Mouse (Mus musculus) kidney, adult 8-10 months (tissue): Measurements from ENCODE around the gene Gm12184.
"Not testable (repeated sequence)": the region's sequence is repeated elsewhere in the genome, so short reads cannot be mapped to it uniquely, and the experiment has no call there.

Experiments used
- DNase-seq, 2 experiments: peaks; one replicate each; pipeline ENCODE4 v3.0.0; 2022

Gene Gm12184

GRCm38 (mm10) chr11:48825979-48826751 is at the start of gene Gm12184, which contains the start of gene Trim7:
Gene Gm12184, minus strand, starts transcription at chr11:48826655.
Gene Trim7, plus strand, starts transcription at chr11:48826140.
- not testable (repeated sequence) for DNase-seq

DNA sequence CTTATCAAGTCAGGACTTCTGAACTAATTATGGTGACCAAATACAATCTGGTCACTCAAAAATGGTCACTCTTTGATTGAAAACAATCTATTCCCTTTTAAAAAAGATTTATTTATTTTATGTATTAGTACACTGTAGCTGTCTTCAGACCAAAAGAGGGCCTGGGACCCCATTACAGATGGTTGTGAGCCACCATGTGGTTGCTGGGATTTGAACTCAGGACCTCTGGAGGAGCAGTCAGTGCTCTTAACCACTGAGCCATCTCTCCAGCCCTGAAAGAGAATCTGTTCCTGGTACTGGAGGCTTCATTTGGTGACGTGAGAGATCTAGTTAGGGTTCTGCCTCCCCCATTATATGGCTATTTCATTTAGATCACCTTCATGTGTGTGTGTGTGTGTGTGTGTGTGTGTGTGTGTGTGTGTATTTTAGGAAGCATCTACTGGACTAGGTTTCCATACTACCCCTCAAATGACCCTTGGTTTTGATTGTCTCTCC is 48.9 kb upstream of the Gm12184 start:
- not testable (repeated sequence) for DNase-seq

DNA sequence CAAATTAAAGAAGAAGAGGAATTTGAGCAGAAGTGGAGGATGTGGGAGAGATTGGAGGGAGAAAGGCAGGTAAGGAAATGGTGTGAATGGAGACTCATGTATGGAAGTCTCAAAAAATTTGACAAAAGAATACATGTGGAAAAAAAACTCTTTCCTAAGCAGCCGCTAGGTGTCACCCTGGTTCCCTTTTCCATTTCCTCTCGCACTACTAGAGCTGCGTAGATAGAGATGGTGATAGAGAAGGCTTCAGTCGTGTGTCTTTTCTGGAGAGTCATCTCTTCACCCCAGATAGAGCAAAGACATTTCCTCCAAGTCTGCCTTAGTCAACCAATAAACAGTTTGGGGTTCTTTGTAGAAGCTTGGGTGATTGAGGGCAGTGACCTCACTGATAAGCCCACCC is 48.0 kb upstream of the Gm12184 start:
- DNase-seq = peak in 1 of 2 experiments; percentile 65

DNA sequence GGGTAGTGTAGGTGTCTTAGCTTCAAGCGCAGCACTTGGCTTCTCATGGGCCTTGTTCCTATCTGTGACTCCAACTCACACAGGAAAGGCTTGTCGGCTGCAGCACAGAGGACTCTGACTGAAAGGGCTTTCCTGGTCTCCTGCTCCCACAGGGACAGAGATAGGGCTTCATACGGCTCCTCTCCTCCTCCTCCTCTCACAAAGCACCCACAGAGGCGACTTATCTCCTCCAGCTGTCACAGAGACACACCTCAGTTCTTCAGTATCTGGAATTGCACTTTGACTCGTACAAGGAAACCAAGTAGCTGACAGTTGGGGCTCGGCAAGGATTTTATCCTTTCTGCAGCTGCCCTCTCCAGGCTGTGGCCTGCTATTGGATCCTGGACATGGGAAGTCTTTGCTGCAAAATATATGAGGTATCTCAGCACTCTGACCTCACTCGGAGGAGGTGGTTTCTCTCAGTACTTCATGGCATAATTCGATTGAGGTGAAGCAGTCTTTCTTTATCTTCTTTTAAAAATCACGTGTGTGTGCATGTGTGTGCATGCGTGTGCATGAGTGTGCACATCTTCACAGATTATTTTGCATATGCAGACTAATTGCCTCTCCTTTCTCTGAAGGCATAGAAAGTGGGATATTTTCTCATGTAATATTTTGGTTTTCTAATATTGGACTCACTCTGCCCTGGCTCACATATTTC is 47.3 kb upstream of the Gm12184 start:
- DNase-seq = no peak

GRCm38 (mm10) chr11:48872695-48873300 is 46.3 kb upstream of the Gm12184 start:
- no peak for DNase-seq

DNA sequence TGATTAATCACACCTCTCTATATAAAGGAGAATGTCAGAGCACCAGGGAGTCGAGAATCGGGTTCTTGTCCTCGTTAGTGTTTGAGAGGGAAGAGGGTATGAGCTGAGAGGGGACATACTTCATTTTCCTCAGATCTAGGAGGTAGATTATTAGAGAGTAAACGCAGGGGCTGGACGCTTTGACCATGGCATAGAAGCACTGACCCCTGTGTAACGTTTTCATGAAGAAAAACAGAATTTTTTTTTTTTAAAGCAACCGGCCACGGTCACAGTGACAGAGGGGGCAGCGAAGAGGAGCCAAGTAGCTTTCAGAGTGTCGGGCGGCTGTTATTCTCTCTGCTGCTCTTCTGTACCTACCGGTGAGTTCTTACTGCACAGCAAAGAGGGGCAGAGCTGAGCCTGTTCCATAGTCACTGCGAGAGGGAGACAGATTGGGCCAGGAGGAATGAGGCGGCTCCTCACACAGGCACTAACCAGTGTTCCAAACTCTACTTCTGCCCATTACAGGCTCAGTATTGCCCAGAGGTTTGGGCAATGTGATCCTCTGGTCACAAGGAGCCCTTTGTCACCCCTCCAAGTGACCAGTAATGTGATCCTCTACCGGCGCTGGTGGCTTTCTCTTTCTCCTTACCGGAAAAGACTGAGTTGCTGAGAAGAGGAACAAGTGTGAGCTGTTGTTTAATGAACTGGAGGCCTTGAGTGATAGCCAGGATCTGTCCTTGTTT is 45.5 kb upstream of the Gm12184 start:
- DNase-seq = peak in 1 of 2 experiments; percentile 38

GRCm38 (mm10) chr11:48871201-48871772 is 44.8 kb upstream of the Gm12184 start, which contains the start of gene Irgm1:
Gene Irgm1, minus strand, starts transcription at chr11:48871683.
- peak; percentile 67 to 81 for DNase-seq

DNA sequence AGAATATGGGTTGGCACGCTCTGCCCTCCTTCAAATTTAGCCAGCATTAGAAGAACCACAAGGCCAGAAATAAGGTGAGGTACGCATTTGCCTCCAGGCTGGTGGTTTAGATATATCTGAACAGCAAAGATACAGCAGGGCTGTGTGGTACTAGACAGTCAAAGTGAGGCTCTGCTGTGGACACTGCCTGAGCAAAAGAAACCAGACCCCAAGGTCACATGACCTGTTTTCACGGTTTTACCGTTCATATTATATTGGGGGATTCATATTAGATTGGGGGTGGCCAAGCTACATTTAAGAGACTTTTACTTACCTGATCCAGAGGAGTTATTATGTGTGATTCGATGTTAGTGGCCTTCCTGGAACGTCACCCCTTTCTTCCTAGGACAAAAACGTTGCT is 44.3 kb upstream of the Gm12184 start:
- no peak for DNase-seq

GRCm38 (mm10) chr11:48869380-48870110 is 43.1 kb upstream of the Gm12184 start:
- DNase-seq = peak in 1 of 2 experiments; percentile 38

DNA sequence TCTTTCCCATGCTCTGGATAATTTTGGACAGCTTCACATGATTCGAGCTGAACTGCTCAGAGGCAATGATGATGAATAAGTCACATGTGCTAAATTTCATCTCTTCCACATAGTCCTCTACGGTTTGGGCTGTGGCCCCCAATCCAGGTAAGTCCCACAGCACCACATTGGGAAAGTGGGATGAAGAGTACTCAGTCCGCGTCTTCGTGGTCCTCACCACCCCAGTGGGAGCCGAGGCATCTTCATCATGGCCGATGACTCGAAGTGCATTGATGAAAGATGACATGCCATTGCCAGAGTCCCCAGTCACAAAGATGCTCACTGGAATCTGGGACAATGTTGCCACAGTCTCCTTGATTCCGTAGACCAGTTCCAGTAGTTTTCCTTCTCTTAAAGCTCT is 40.0 kb upstream of the Gm12184 start:
- no peak for DNase-seq

GRCm38 (mm10) chr11:48863808-48864207 is 37.4 kb upstream of the Gm12184 start:
- DNase-seq = no peak

DNA sequence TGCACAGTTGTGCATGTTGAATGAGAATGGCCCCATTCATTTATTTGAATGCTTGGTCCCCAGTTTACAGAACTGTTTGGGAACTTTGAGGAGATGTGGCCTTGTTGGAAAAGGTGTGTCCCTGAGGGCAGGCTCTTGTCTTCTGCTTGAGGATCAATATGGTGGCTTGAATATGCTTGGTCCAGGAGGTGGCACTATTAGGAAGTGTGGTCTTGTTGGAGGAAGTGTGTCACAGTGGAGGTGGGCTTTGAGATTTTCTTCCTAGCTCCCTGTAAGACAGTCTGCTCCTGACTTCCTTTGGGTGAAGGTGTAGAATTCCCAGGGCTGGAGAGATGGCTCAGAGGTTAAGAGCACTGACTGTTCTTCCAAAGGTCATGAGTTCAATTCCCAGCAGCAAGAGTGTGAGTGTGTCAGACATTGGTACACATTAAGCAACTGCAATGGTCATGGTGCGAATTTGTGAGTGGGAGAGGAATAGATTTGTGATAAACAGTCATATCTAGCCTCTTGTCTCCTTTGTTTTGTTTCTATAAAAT is 36.4 kb upstream of the Gm12184 start:
- no peak for DNase-seq

DNA sequence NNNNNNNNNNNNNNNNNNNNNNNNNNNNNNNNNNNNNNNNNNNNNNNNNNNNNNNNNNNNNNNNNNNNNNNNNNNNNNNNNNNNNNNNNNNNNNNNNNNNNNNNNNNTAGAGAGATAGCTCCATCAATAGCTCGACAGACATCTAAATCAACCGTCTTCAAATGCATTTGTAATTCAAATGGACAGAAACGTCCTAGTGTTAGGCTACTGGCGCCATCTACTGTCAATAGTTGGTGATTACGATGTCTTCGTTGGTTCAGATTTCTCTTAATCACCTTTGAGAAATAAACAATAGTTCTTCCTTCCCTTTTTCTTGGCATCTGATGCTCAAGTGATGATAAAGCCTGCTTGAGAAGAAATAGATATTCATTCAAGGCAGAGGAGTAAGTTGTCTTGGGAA is 32.6 kb upstream of the Gm12184 start:
- DNase-seq = peak in 1 of 2 experiments; percentile 75

DNA sequence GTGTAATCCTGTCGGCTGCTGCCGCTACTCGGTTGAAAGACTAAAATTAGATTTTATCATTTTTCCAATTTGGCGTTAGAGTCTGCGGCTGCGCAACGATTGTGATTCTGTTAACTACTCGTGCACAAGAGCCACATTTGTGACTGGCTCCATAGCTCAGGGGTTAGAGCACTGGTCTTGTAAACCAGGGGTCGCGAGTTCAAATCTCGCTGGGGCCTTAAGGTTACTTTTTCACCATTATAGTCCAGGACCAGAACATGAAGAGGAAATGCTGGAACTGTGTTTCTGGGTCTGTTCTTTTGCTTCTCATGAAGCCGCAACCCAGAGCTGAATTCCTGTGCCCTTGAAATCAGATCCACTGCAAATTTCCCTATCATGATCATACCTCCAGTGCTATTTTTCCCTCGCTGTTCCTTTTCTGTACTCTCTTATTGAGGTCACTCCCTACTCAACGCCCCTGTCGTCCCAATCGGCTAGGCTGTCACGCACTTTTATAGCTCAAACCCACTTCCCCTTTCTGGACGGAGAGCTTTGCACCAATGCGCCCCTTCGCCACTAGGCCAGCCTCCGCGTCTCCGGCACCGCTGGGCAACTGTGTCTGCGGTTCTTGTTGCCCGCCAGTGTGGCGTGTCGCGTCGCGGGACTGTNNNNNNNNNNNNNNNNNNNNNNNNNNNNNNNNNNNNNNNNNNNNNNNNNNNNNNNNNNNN is 27.2 kb upstream of the Gm12184 start:
- DNase-seq = peak; percentile 87 to 93

DNA sequence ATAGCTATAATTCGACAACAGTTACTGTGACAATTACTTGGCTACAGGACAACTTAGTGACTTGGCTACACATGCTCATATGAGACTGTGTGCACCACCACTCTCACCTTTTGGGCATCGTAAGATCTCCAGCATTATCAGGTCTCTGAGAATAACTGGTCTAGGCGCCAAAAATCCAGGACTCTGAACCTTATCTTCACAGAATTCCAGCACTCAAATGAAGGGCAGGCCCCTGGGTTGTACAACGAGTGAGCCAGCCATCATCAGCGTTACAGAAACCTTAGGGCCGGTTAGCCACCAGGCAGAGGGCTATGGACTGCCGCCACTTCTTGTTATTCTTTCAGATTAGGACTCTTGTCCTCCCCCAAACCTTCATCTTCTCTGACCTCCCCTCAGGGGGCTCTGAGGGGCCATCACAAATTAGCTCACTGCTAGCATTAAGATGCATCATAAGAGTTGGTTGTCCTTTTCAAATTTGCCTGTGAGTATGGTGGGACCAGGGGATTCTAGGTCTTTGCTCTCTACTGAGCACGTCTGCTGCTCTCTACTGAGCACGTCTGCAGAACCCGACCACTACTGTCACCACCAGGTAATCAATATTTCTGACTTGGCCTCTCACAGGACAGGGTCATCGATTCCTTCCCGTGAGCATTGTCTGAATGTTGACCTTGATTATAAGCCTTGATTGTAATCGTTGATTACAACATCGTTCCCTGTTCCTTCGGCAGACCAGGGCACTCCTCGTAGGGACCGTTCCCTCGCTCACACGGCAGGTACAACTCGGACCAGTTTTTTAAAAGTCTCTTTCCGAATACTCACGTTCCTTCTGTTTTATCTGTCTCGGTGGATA is 26.4 kb upstream of the Gm12184 start:
- DNase-seq = no peak

DNA sequence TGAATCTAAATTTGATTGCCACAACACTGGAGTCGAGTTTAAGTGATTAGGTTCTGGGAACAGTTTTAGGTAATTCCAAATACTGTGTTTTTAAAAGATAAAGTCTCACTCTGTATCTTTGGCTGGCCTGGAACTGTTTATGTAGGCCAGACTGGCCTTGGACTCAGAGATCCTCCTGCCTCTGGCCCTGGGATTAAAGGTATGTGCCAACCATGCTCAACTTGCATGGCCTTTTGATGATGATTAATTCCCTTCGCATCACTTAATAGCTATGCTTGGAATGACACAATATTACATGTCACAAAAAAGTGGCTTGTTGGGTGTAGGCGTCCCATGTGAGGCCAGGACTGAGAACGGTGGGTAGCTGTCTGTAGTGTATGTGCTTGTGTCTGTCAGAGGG is 25.7 kb upstream of the Gm12184 start:
- DNase-seq = no peak

- DNase-seq = no peak
Observed at GRCm38 (mm10) chr11:48851270-48851995, 25.0 kb upstream of the Gm12184 start.

DNA sequence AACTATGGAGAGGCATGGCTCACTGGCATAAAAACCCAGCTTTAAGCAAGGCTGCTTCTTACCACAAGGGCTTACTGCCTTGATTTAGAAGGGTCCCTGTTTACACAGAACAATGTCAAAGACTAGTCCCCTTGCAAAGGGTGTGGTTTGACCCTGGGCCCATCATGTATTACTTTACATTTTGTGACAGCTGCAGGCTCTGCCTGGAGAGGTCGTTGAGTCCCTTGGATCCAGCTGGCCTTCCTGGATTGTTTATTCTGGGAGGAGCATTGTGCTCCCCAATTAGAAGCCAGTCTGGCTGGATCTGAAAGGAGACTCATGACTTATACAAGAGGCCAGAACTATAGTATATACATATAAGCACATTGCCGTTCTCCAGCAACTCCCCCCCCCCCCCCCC is 23.8 kb upstream of the Gm12184 start:
- no peak for DNase-seq

DNA sequence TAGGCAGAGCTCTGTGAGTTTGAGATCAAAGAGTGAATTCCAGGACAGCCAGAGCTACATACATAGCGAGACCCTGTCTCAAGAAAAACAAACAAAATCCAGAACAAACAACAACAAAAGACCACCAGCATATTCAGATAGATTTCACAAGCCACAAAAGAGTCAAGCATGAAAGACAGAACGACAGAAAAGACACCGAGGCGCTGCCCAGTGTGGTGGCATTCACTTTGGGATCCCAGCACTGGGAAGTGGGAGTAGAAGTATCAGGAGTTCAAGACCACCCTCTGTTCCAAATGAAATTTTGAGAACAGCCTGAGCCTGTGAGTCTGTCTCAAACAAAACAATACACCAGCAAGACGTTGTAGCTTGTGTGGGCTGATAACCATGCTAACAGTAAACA is 20.4 kb upstream of the Gm12184 start:
- DNase-seq = no peak
